Mouse (Mus musculus) MEL (cell line): ENCODE results near the gene Trio.

Source experiments
- CHD2 ChIP-seq: IDR thresholded peaks from 2 replicates; pipeline ENCODE4 v1.6.1; 2011; ENCODE audit warnings: low read length, improper control_type of control experiment
- CTCF ChIP-seq, 3 experiments: IDR thresholded peaks in 2 of 3; conservative IDR thresholded peaks in 1 of 3; 2 replicates each; pipeline ENCODE4 v1.5.1; 2011 to 2012; ENCODE audit warnings: low read length in 3 of 3, low read depth in 2 of 3, mild to moderate bottlenecking in 2 of 3, improper control_type of control experiment in 1 of 3, inconsistent platforms in 1 of 3, mixed read lengths in 1 of 3, moderate library complexity in 1 of 3; ENCODE audit not compliant: control insufficient read depth in 1 of 3, insufficient read depth in 1 of 3, poor library complexity in 1 of 3, severe bottlenecking in 1 of 3
- EP300 ChIP-seq, 2 experiments: IDR thresholded peaks; 2 replicates each; pipeline ENCODE4 v1.6.1; 2011; ENCODE audit warnings: improper control_type of control experiment in 2 of 2, low read length in 2 of 2, low read depth in 1 of 2, mild to moderate bottlenecking in 1 of 2
- GATA1 ChIP-seq: IDR thresholded peaks from 2 replicates; pipeline ENCODE4 v1.6.1; 2011; ENCODE audit warnings: low read depth, low read length, improper control_type of control experiment
- MAFK ChIP-seq: IDR thresholded peaks from 2 replicates; pipeline ENCODE4 v1.6.1; 2011; ENCODE audit warnings: low read depth, mild to moderate bottlenecking, low read length, improper control_type of control experiment, borderline replicate concordance
- MEF2A ChIP-seq: IDR thresholded peaks from 2 replicates; pipeline ENCODE4 v1.6.1; 2014; ENCODE audit warnings: low read depth, mild to moderate bottlenecking, inconsistent platforms, low read length, improper control_type of control experiment; ENCODE audit not compliant: poor library complexity, insufficient replicate concordance, severe bottlenecking; ENCODE audit errors: extremely low read depth
- POLR2A ChIP-seq, 2 experiments: IDR thresholded peaks; 2 replicates each; pipeline ENCODE4 v1.6.1; 2011 to 2012; ENCODE audit warnings: low read length in 2 of 2, mild to moderate bottlenecking in 2 of 2, control low read depth in 1 of 2, improper control_type of control experiment in 1 of 2, low read depth in 1 of 2, moderate library complexity in 1 of 2; ENCODE audit not compliant: control insufficient read depth in 1 of 2, insufficient read depth in 1 of 2, poor library complexity in 1 of 2
- ZKSCAN1 ChIP-seq: IDR thresholded peaks from 2 replicates; pipeline ENCODE4 v1.6.1; 2012; ENCODE audit warnings: low read depth, mild to moderate bottlenecking, inconsistent platforms, low read length, improper control_type of control experiment, moderate library complexity
- ZNF384 ChIP-seq: IDR thresholded peaks from 2 replicates; pipeline ENCODE4 v1.6.1; 2012; ENCODE audit warnings: low read depth, mild to moderate bottlenecking, inconsistent platforms, low read length, improper control_type of control experiment

- TF ChIP-seq MAFK (no peak), CHD2 (no peak), ZNF384 (no peak), GATA1 (no peak), CTCF (IDR thresholded peaks at IDR 0.05 in 2 of 3, conservative IDR thresholded peaks at IDR 0.05 in 1 of 3; ENCODE audit: control insufficient read depth in 1 of 3, insufficient read depth in 1 of 3, low read depth in 2 of 3, low read length in 3 of 3, poor library complexity in 1 of 3, severe bottlenecking in 1 of 3) (no peak), MEF2A (no peak), POLR2A (IDR thresholded peaks at IDR 0.05; ENCODE audit: control insufficient read depth in 1 of 2, insufficient read depth in 1 of 2, low read depth in 1 of 2, low read length in 2 of 2, poor library complexity in 1 of 2) (no peak), ZKSCAN1 (no peak), EP300 (IDR thresholded peaks at IDR 0.05; ENCODE audit: low read depth in 1 of 2, low read length in 2 of 2) (no peak)
Measured at GRCm38 (mm10) chr15:27996750-27997149, 28.9 kb downstream of the Trio start.
